Mouse (Mus musculus): ENCODE measurements around the gene Tdrd9.
A peak's percentile ranks its signal among the peaks of the same experiment; 100 is the strongest.

Gene Tdrd9

GRCm38 (mm10) chr12:112107685-112108084, 136.3 kb downstream of the Tdrd9 start:
- peak in 1 of 2 experiments; percentile 63 for DNase-seq

GRCm38 (mm10) chr12:112108696-112109445, 137.5 kb downstream of the Tdrd9 start:
- DNase-seq: peak; percentile 74 to 89

- peak; percentile 70 to 85 for DNase-seq
Measured at GRCm38 (mm10) chr12:112109701-112110100, 138.3 kb downstream of the Tdrd9 start.

GRCm38 (mm10) chr12:112111323-112111722, 140.0 kb downstream of the Tdrd9 start:
- DNase-seq: no peak

- DNase-seq: no peak
Measured at GRCm38 (mm10) chr12:112112235-112112634, 140.9 kb downstream of the Tdrd9 start.

GRCm38 (mm10) chr12:112112686-112113396, 141.5 kb downstream of the Tdrd9 start:
- DNase-seq: peak in 1 of 2 experiments; percentile 42

GRCm38 (mm10) chr12:112113710-112114109, 142.4 kb downstream of the Tdrd9 start:
- DNase-seq: peak; percentile 88 to 95

GRCm38 (mm10) chr12:112117006-112117405, 145.6 kb downstream of the Tdrd9 start:
- no peak for DNase-seq

GRCm38 (mm10) chr12:112117649-112118048, 146.3 kb downstream of the Tdrd9 start:
- DNase-seq: no peak
